Mouse (Mus musculus): ENCODE measurements around the gene 1810043G02Rik.
"Not testable (repeated sequence)": the region's sequence is repeated elsewhere in the genome, so short reads cannot be mapped to it uniquely, and the experiment has no call there.

1810043G02Rik gene

GRCm38 (mm10) chr10:78005791-78006438, 27.6 kb downstream of the 1810043G02Rik start:
- DNase-seq = no peak

GRCm38 (mm10) chr10:78007203-78007602, 28.9 kb downstream of the 1810043G02Rik start:
- DNase-seq = no peak

GRCm38 (mm10) chr10:78008169-78008568, 29.8 kb downstream of the 1810043G02Rik start:
- DNase-seq = no peak

GRCm38 (mm10) chr10:78009184-78009944, 31.0 kb downstream of the 1810043G02Rik start:
- DNase-seq = peak; percentile 95 to 98

- DNase-seq = no peak
These were observed 31.6 kb downstream of the 1810043G02Rik start, which contains the start of gene Pfkl for GRCm38 (mm10) chr10:78009945-78010293. Gene Pfkl (minus strand): TSS chr10:78010083.

- DNase-seq = no peak
These were observed 32.0 kb downstream of the 1810043G02Rik start for GRCm38 (mm10) chr10:78010335-78010734.

GRCm38 (mm10) chr10:78011116-78011515, 32.8 kb downstream of the 1810043G02Rik start:
- not testable (repeated sequence) for DNase-seq

- no peak for DNase-seq
These were observed 34.6 kb downstream of the 1810043G02Rik start for GRCm38 (mm10) chr10:78012661-78013495.

- DNase-seq = no peak
These were observed 37.2 kb downstream of the 1810043G02Rik start for GRCm38 (mm10) chr10:78015489-78015888.

- no peak for DNase-seq
These were observed 38.0 kb downstream of the 1810043G02Rik start for GRCm38 (mm10) chr10:78016366-78016765.

GRCm38 (mm10) chr10:78018797-78019203, 40.5 kb downstream of the 1810043G02Rik start:
- peak; percentile 52 to 56 for DNase-seq

GRCm38 (mm10) chr10:78019291-78019690, 41.0 kb downstream of the 1810043G02Rik start:
- no peak for DNase-seq

- not testable (repeated sequence) for DNase-seq
These were observed 41.7 kb downstream of the 1810043G02Rik start for GRCm38 (mm10) chr10:78019984-78020383.

- not testable (repeated sequence) for DNase-seq
These were observed 47.1 kb downstream of the 1810043G02Rik start for GRCm38 (mm10) chr10:78025453-78025852.

GRCm38 (mm10) chr10:78028129-78028528, 49.8 kb downstream of the 1810043G02Rik start:
- DNase-seq = peak; percentile 60 to 63

- DNase-seq = no peak
These were observed 50.8 kb downstream of the 1810043G02Rik start for GRCm38 (mm10) chr10:78029080-78029479.

GRCm38 (mm10) chr10:78031987-78032386, 53.7 kb downstream of the 1810043G02Rik start:
- DNase-seq = no peak
